Mouse (Mus musculus) 3T3-L1 (cell line): ENCODE measurements around the gene Smad6.

ENCODE experiments used
- DNase-seq: peaks from one replicate; pipeline ENCODE4 v3.0.0-alpha.2; 2015; ENCODE audit warnings: low read depth, low spot score

The Smad6 gene

GRCm38 (mm10) chr9:64022562-64023366 is 905 bp upstream of the Smad6 start:
- DNase-seq = peak; percentile 96

GRCm38 (mm10) chr9:64021319-64021850 is 474 bp downstream of the Smad6 start:
- DNase-seq = peak; percentile 55

GRCm38 (mm10) chr9:64020606-64021318 is 1.1 kb downstream of the Smad6 start:
- peak; percentile 23 for DNase-seq

DNA sequence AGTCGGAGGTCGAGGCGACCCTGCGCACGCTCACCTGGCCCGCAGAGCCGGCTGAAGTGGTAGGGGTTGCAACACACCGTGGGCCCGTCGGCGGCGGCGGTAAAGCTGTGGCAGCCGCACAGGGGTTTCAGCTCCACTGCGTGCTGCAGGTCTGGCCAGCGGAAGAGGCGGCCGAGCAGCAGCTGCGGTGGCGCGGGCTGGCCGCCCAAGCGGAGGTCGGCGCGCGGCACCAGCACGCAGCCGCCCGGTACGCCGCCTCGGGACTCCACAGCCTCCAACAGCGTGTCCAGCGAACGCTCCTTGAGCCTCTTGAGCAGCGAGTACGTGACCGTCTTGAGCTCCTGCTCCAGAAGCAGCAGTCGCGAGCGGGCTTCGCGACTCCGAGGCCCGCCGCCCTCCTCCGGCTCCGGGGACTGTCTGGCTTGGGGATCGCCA is 1.7 kb downstream of the Smad6 start:
- DNase-seq = peak; percentile 42

DNA sequence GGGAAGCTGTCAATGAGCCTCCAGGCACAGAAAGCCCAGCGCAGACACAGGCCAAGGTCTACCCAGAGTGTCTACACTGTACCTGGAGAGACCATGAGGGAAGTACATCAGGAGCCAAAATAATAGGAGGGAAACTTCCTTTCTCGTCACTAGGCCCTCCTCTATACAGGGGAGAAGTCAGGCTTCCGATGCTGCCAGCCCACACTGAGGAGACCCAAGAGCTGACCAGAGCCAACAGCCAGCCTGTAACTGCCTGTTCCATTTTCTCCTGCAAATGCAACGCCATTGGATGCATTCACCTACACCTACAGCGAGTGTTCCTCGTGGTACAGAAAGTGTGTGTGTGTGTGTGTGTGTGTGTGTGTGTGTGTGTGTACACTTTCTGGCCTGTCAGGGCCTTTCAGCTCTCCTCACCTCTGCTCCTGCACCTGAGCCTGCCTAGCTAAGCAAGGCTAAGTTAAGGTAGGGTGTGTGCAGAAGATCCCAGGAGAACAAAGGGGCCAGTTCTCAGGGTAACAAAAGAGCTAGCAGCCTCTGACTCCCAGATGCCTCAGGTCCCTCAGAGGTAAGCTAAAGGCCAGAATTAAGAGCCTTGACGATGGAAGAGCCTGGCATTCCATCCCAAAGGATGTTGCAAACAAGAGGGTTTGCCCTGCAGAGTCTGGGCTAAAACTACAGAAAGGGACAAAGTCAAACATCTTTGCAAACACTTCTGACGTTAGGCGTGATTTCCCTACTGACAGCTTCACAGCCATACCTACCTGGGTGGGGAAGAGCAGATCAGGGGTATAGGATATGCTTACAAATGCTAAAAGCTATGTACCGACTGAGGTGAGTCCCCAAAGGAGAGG is 2.6 kb downstream of the Smad6 start:
- DNase-seq = peak; percentile 58

GRCm38 (mm10) chr9:64017861-64018793 is 3.7 kb downstream of the Smad6 start:
- DNase-seq = peak; percentile 84

GRCm38 (mm10) chr9:64016648-64017400 is 5.0 kb downstream of the Smad6 start:
- DNase-seq = peak; percentile 72

GRCm38 (mm10) chr9:64016092-64016491 is 5.8 kb downstream of the Smad6 start:
- no peak for DNase-seq

- DNase-seq = no peak
These were observed 7.1 kb downstream of the Smad6 start for GRCm38 (mm10) chr9:64014801-64015200.

DNA sequence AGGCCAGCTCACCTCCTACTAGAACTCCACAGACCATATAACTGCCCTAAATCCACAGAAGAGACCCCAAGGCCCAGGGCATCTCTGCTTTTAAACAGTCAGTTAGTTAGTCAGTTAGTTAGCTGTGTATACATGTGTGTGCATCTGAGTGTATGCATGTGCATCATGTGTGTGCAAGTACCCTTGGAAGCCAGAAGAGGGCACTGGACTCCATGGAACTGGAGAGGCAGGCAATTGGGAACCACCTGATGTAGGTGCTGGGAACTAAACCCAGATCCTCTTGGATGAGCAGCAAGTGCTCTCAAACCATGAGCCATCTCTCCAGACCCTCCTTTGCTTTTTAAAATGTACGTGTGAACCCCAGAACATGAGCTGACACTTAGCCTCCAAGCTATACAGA is 10.5 kb downstream of the Smad6 start:
- no peak for DNase-seq

DNA sequence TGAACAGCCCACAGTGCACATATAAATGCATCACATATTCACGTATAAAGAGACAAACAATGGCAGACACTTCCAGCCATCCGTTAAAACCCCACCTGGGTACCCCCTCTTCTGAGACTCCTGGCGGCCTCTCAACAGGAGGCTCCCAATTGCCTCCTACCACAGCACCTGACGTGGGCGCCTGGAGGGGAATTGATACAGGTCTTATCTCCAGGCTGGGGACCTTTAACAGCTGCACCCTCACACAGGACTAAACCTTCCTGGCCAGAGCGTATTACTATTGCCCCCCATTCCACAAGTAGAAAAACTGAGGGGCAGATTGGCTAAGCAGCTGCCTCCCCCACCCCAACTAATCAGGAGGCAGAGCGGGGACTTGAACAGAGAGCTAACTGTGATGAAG is 18.9 kb downstream of the Smad6 start:
- DNase-seq = no peak

GRCm38 (mm10) chr9:64001081-64001480 is 20.8 kb downstream of the Smad6 start:
- DNase-seq = peak; percentile 28

GRCm38 (mm10) chr9:64000085-64000484 is 21.8 kb downstream of the Smad6 start:
- no peak for DNase-seq

GRCm38 (mm10) chr9:63999194-63999593 is 22.7 kb downstream of the Smad6 start:
- no peak for DNase-seq

- no peak for DNase-seq
These were observed 23.8 kb downstream of the Smad6 start for GRCm38 (mm10) chr9:63998026-63998425.

DNA sequence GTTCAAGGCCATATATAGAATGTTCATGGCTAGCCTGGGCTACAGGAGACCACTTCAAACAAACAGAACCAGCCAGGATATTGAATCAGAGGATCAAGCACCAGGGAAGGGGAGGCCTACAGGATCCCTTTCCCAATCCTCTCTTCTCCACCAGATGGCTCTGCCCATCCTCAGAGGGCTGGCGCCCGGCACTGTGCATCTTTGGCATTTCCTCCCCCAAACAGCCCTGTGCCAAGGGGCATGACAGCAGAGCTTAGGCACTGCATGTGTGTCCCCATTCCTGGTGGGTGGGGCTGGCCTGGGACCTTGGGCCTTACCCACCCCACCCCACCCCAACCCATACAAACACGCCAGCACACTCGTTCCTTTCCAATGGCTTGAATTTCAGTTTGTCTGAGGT is 24.4 kb downstream of the Smad6 start:
- DNase-seq = no peak

DNA sequence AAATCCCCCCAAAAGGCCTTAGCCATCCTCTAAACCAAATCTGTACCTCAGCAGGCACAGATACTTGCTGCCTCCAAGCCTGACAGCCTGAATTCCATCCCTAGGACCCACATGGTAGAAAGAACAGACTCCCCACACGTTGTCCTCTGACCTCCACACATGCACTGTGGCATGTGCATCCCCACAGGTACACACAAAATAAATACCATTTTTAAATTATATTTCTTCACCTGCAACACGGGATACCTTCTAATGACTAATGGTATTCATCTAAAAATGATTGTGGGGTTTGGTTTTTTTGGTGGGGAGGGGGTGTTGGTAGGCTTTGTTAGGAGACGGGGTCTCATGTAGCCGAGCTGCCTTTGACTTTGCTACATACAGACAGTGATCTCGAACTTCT is 28.6 kb downstream of the Smad6 start:
- no peak for DNase-seq

- DNase-seq = no peak
These were observed 29.1 kb downstream of the Smad6 start for GRCm38 (mm10) chr9:63992761-63993160.

GRCm38 (mm10) chr9:63991193-63991592 is 30.7 kb downstream of the Smad6 start:
- peak; percentile 11 for DNase-seq

GRCm38 (mm10) chr9:63989641-63990040 is 32.2 kb downstream of the Smad6 start:
- no peak for DNase-seq
